Mouse (Mus musculus) layer of hippocampus, postnatal 10 days (tissue): Measurements from ENCODE around the gene 4930442H23Rik. TPM values are rescaled to one million over a fixed set of nuclear protein-coding genes. Genes with fewer than 3 reads are reported as not detected.
"Not testable (repeated sequence)": the region's sequence is repeated elsewhere in the genome, so short reads cannot be mapped to it uniquely, and the experiment has no call there.

Experiments
- DNase-seq, 2 experiments: peaks; one replicate each; pipeline ENCODE4 v3.0.0; 2021; ENCODE audit warnings: low spot score in 2 of 2
- total RNA-seq, 2 experiments: library from RNA; stranded (reverse); gene quantifications; 2 replicates each; pipeline ENCODE4 v1.2.3; 2021

4930442H23Rik gene
- total RNA-seq, 2 experiments from 2014 or later, result not detected

DNA sequence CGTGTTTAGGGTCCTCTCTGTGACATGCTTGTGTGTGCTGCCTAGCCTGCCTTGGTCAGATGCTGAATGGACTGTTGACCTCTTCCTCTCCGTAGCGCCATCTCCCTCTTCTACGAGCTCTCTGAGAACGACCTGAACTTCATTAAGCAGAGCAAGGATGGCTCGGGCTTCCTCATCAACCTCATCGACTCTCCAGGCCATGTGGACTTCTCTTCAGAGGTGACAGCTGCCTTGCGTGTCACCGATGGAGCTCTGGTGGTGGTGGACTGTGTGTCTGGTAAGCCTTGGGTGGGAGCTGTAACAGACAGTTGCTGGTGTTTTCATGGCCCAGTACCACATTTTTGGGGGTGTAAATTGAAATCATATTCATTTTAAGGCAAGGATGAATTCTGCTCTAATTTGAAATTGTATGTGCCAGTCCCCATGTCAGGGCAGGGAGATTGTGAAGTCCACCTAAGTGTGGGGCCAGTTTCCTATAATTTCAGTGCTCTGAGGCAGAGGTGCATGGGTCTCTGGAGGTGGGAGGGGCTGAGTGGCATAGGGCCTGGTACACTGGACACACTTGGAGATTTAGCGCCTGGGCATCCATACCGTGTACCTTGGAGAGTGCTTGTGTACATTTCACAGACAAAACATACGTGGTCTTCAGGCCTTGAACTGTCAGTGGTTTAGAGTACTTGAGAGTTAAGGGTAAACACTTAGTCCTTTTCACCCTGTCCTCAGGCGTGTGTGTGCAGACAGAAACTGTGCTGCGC lies 5.5 kb downstream of the 4930442H23Rik start:
- DNase-seq, result no peak

DNA sequence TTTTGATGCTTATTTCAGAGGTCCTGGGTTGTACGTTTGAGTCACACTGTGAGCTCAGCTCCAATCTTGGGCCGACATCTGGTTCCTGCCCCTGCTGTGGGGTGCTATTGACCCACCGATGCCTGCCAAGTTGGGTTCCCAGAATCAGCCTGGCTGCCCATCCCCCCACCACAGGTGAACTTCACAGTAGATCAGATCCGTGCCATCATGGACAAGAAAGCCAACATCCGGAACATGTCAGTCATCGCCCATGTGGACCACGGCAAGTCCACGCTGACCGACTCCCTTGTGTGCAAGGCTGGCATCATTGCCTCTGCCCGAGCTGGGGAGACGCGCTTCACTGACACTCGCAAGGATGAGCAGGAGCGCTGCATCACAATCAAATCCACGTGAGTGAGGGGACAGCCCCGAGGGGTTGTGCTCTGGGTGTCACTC lies 6.1 kb downstream of the 4930442H23Rik start:
- DNase-seq, result peak; percentile 50 to 64

DNA sequence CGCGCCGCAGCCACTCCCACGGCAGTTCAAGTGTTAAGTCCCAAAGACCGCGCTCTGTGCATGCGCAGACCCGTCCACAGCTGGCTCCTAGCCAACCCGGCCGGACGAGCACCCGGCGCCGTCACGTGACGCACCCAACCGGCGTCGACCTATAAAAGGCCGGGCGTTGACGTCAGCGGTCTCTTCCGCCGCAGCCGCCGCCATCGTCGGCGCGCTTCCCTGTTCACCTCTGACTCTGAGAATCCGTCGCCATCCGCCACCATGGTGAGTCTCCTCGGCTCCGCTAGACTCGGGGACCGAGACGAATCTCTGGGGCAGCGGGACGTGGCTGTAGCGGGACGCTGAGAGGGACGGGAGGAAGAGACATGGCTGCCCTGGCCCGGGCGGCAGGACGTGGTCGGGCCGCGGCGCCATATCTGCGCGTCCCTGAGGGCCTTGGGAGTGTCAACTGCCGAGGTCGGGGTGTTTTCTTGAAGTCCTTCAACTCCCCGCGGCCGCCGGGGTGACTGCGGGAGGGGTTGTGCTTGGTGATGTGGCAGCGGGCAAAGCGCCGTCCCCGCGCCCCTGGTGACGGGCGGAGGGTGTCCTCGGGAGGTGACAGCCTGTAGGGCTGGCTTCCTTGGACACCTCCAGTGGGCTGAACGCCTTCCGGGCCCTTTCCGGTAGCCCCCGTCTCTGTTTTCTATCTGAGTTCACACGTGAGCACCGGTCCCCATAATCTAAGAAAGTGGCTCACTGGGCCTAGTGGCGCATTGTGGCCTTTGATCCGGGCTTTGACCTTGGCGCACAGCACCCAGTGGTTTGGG lies 7.0 kb downstream of the 4930442H23Rik start, which contains the start of gene Eef2:
Gene Eef2 (plus strand): TSS at position 166 of the 806 bp plus-strand sequence.
- DNase-seq, result peak; percentile 99 to 100

DNA sequence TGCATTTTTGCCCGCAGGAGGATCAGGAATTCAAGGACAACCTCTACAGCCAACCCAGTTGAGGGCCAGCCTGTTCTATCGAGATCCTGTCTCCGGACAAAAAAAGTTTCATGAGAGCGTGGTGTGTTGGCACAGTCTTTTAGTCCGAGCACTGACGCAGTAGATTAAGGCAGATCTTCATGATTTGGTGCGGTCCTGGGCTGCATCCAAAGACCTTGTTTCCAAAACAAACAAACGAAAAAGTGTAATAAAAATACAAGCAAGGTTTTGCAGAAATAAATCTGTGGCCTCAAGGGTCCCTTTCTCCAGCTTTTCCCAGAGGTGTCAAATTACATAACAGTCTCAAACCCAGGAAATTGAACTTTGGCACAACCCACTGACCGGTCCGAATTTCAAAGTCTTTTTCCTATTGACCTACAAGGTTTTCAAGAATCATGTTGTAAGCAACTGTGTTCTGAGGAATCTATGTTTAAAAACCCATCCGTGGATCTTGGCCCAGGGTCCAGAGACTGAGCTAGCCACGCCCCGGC lies 7.6 kb downstream of the 4930442H23Rik start:
- DNase-seq, result peak in 1 of 2 experiments; percentile 51

DNA sequence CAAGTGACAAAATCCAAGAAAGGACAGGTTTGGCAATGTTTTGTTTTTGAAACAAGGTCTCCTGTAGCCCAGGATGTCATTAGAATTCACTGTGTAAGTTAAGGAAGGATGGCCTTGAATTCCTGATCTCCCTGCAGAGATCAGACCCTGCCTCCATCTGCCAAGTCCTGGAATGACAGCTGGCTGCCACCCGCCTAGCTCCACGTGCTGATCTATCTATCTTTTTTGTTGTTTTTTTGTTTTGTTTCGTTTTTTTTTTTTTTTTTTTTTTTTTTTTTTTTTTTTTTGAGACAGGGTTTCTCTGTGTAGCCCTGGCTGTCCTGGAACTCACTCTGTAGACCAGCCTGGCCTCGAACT lies 8.3 kb downstream of the 4930442H23Rik start:
- DNase-seq, result peak in 1 of 2 experiments; percentile 51

DNA sequence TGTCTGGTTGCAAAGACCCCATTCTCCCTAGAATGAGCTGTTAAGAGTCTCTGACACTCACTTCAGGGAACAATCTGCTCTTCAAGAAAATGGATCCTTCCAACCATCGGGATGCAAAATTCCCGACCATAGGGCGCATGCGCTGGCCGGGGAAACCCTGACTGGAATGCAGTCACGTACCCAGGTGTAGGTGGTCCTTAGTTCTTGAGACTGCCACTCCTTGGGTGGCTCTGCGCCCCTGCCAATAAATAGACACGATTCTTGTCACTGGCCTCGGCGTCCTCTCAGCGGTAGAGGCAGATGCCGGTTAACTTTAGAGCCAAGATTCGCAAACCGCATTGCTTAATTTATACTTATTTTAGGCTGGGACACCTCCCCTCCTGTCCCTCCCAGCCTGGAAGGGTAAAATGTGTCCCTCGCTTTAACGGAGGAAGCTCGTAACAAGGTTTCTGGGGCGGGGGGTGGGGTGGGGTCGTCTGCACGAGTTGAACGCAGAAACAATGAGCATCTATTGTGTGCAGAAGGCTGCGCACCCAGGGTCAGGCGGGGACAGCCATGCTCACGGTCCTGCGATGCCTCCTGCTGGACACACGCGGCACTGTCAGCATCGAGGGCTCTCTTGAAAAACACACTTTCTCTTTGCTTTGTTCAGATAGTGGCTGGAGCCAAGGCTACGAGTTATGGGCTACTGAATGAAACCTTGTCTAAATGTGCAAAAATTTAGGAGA lies 8.9 kb downstream of the 4930442H23Rik start:
- peak; percentile 95 to 96 for DNase-seq

DNA sequence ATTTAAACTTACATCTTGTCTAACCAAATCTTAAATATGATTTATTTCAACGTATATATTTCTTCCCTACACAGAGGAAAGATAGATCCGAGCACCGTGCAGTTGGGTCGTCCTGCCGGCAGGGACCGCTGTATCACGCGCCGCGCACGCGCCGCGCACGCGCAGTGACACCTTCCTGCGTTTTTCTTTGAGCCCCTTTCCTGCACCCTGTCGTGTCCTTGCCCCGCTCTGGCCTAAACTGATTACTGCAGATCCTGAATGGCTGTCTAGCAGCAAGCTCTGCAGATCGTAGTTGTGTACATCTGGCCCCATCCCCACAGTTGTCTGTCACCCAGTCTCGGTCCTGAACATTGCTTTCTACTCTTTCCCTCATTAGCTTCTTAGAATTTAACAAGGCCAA lies 10.5 kb downstream of the 4930442H23Rik start:
- peak; percentile 82 to 89 for DNase-seq

DNA sequence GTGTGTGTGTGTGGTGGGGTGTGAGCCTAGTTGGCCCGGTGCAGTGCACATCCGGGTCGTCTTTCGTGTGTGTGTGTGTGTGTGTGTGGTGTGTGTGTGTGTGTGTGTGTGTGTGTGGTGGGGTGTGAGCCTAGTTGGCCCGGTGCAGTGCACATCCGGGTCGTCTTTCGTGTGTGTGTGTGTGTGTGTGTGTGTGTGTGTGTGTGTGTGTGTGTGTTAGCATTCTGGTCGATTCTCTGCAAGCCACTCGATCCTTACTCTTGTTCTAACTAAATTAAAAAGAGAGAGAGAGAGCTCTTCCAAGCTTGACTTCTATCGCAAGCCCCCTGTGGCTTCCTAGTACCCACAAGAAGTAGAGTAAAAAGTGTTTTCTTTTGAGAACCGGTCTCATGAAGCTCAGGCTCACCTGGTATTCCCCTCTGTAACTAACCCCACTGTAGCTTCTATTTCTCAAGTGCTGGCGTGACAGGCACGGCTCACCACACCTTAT lies 14.2 kb downstream of the 4930442H23Rik start:
- DNase-seq, result not testable (repeated sequence)

DNA sequence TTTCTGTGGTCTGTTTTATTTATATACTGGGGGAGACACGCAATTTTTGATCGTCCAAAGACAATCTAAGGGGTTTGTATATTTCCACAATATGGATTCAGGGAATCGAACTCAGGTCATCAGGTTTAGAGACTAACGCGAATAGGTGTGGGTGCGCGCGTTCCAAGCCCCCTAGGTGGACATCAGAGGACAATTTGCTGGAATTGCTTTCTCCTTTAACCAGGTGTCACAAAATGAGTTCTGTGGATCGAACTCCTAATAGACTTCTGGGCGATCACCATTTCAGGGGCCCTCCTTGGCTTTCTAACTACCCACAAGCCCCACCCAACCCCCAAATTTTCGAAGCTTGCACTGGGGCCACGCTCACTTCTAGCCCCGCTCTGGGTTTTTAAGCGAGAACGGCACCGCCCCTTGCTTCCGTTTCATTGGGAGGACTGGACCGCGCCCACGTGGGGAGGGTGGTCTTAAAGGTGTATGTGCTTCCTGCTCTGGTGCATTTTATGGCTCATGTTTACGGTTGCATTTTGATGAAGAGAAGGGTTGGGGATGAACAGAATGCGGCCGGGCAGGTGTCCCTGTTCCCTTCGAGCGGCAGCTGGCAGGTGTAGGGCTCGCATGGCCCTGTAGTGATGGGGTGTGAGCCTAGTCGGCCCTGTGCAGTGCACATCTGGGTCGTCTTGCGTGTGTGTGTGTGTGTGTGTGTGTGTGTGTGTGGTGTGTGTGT lies 15.0 kb downstream of the 4930442H23Rik start:
- DNase-seq, result peak; percentile 73 to 82

DNA sequence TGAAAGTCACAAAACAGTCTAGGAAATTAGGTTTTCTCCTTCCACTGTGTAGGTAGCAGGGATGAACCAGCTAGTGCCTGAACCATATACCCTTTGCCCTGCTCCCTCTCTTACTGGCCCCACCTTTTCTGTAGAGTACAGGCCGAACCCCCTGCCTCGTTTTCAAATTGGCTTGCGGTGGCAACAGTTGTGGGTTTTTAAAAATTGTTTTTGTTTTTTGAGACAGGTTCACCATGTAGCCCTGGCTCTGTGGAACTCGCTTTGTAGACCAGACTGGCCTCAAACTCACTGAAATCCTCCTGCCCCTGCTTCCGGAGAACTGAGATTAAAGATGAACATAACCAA lies 15.6 kb downstream of the 4930442H23Rik start:
- no peak for DNase-seq

DNA sequence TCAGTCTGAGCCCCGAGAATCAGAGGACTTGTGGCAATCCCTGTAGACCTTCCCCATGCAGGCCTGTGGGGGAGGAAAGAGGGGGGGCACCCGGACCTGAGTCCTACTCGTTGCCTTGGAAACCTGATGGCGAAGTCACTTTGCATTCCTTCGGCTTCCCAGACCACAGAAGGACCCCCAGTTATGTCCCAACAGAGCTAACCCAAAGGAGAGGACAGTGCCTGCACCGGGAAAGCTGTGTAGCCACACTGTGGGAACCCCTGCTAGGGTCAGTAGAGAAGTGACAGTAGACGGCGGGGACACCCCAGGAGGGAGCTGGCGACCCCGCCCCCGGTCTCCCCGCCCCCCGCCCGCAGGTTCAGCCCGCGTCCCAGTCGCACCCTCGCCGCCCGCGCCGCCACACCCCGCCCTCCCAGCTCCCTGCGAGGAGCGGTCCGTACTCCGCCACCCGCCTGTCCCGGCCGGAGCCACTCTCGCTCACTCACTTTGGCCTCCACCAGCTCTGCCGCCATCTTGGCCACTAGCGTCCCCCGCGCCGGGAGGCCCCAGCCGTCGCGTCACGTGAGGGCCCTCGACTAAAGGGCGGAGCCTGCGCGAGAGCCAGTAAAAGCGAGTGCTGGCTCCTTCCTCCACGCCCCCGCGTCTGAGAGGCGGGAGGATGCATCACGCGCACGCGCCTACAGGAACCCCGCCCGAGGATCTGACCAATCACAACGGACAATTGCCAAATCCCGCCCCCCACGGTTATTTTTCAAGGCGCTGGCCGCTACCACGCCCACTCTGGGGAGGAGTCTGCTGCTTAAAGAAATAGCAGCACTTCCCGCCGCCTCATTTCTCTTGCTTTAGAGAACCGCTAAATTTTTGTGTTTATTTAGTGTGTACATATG lies 16.2 kb downstream of the 4930442H23Rik start, which contains the start of gene Pias4:
Gene Pias4 (minus strand): TSS at position 724 of the 887 bp plus-strand sequence.
- DNase-seq, result peak; percentile 100

DNA sequence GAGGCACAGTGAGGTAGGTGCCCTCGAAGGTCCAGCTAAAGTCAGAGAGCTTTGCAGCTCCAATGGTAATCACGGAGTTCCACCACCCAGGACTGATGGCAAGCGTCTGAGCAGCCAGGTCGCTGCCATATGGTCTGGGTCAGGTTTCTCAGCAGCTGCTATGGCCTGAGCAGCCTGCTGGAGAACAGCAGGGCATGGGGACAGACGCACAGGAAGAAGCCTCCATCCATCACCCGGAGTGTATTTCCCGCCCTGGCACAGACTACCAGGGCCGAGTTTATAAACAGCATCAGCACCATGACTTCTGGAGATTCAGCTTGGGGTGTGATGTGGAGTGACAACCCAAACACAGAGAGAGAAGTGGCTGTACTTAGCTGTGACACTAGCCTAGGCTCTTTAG lies 18.5 kb downstream of the 4930442H23Rik start:
- DNase-seq, result no peak

DNA sequence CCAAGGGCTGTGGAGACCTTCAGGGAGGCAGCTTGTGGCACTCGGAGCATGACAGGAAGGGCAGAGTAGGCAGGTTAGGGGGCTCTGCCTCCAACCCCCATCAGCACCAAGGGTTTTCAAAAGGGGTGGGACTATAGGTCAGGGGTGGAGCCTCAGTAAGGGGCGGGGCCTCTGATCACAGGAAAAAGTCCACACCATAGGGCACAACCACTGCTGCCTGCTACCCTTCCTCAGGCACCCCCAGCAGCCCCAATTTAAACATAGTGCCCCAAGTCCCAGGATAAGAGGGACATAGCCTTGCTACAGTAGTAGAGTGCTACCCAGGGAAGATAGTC lies 21.4 kb downstream of the 4930442H23Rik start:
- DNase-seq, result no peak

DNA sequence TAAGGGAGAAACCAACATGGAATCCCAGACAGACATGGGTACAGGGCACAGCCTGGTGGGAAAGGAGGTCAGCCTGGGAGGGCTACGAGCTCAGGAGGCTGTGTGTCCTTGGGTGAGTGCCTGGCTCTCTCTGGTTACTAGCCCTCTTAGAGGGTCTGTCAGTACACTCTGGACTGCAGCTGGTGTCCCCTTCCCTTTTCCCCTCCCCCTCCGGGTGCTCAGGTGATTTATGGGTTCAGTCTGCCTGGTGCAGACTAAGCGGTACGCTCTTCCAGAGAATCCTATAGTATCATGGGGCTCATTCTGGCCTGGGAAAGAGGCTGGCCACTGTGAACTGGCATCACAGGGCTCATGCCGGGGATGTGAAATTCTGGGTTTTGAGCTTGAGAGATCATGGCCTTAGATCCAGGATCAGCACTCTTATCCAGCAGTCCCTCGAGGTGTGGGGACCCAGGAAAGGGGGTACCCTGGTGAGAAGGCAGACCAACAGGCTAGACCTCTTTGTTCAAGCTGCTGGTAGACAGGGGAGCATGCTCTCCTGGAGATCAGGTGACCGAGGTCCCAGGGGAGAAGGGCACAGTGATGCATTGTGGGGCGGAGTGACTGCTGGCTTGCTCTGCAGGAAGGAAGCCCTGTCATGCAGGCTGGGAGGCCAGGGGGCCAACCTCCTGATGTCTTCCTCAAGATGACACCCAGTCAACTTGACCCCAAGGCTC lies 21.9 kb downstream of the 4930442H23Rik start:
- no peak for DNase-seq

DNA sequence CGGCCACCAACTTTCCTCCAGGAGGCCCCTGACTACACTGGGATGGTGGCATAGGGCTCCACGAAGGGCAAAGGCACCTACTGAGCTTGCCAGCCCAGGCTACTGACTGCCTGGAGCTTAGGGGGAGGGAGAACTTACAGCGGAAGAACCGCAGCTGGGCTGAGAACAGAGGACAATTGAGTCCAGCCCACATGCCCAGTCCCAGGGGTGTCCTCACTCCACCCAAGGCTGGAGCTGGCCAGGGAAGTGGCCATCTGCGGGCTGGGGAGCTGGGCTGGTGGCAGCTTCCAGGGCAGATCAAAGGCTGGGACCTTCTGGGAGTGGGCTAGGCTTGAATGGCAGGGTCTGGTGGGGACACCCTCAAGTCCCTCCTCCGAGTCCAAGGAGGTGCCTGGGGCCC lies 28.9 kb downstream of the 4930442H23Rik start:
- DNase-seq, result no peak

DNA sequence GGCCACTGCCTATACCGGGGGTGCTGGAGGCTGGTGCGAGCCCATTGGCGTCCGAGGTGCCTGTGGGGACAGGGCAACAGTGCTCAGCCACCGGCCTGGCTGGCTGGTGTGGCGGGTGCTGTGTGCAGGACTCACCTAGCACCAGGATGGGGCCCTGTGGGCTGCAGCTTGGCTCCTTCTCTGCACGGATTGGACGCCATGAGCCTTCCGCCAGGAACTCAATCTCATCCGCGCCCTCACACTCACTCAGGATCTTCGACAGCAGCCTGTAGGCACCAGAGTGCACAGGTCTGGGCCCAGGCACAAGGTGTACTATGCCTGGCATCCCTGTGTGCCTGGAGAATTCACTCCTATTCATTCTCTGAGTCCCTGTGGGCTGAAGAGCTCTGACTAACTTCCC lies 29.3 kb downstream of the 4930442H23Rik start:
- no peak for DNase-seq

DNA sequence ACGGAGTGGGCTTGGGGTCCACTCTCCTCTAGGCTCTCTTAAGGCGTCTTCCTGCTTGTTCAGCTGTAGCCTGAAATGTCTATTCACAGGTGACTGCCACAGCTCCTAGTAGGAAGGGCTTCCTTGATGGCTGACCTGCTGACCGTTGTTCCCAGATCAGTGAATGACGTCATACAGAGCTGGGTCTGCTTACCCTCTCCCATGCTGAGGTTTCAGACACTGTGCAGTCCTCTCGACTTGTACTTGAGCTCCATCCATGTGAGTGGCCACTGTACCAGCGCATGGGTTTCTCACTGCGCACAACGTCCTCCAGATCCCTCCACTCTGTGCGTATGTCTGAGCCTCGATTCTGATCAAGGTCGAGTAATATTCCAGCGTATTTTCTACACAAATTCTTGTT lies 31.0 kb downstream of the 4930442H23Rik start:
- no peak for DNase-seq

DNA sequence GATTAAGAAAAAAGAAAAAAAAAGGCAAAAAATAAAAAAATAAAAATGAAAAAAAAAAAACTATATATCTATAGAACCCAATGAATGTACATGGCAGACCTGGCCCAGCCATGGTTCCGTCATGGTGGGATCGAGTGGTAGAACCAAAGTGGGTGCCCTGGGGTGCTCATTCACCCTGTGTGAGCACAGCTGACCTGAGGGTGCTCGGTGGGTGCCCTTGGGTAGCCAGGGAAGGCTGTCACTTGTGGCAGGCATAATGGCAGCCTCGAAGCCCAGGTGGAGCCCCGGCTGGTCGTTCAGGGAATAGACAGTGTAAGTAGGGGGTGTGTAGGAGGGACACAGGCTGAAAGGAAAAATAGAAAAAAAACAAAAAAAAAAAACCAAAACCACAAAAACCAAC lies 32.4 kb downstream of the 4930442H23Rik start:
- DNase-seq, result no peak

DNA sequence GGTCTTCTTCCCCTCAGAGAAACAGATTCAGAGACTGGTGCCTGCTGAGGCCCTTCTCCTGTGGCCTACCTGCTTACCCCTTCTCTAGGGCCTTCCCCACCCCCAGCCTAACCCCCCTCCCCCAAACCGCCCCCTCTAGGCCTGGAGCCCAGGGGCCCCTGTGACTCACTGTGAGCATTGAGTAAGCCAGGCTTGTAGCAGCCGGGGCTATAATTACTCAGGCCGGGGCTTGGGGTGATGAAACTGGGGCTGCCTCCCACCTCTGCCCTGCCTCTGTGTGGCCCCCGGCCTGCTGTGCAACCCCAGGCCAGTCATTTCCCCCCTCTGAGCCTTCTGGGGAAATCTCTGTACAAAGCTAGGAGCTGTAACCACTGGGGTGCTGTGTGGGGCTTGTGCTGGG lies 37.4 kb downstream of the 4930442H23Rik start:
- DNase-seq, result no peak
